Mouse (Mus musculus): ENCODE measurements at regions not wholly inside any gene's neighbourhood (a gene's known extent, or its start where the extent isn't known, plus 50 kb on each side); places are given as distances from the start of the nearest gene placed in this dataset.

GRCm38 (mm10) chr3:23610054-23610453, 1533.6 kb downstream of the Tbl1xr1 start:
- H3K27ac ChIP-seq = no peak overlapping the region
- H3K9ac ChIP-seq = no peak overlapping the region
- WGBS = 86% methylated on average over 2 of the region's 2 CpGs
- ATAC-seq (replicated peaks) = no peak
- no peaks in the 10 kb centered on the region for H3K36me3 ChIP-seq (replicated peaks)
- no peaks in the 10 kb centered on the region for H3K27me3 ChIP-seq (replicated peaks)
- no peaks in the 10 kb centered on the region for H3K9me3 ChIP-seq
- H3K4me1 ChIP-seq = no peaks in the 10 kb centered on the region
- H3K4me2 ChIP-seq = no peak overlapping the region
- H3K4me3 ChIP-seq = no peak overlapping the region

- no peaks in the 10 kb centered on the region for H3K9me3 ChIP-seq
- 67% methylated on average over 2 of the region's 2 CpGs for WGBS
- ATAC-seq (replicated peaks) = no peak
- no peak overlapping the region for H3K4me3 ChIP-seq
- no peak overlapping the region for H3K27ac ChIP-seq
- H3K9ac ChIP-seq = no peak overlapping the region
- H3K36me3 ChIP-seq (replicated peaks) = no peaks in the 10 kb centered on the region
- no peak overlapping the region for H3K4me2 ChIP-seq
- H3K4me1 ChIP-seq = no peaks in the 10 kb centered on the region
- no peaks in the 10 kb centered on the region for H3K27me3 ChIP-seq (replicated peaks)
These were observed 1485.3 kb downstream of the Naaladl2 start for GRCm38 (mm10) chr3:23658585-23659252.

GRCm38 (mm10) chr3:23706748-23707147, 1437.3 kb downstream of the Naaladl2 start:
- no peak overlapping the region for H3K27ac ChIP-seq
- no peak for ATAC-seq (replicated peaks)
- no peak overlapping the region for H3K9ac ChIP-seq
- H3K4me2 ChIP-seq = no peak overlapping the region
- no peaks in the 10 kb centered on the region for H3K4me1 ChIP-seq
- no peaks in the 10 kb centered on the region for H3K27me3 ChIP-seq (replicated peaks)
- no peaks in the 10 kb centered on the region for H3K9me3 ChIP-seq
- no peaks in the 10 kb centered on the region for H3K36me3 ChIP-seq (replicated peaks)
- H3K4me3 ChIP-seq = no peak overlapping the region
